Mouse (Mus musculus) cortical plate, adult 2 months (tissue): ENCODE results near the gene Slit3.

Experiments used
- CTCF ChIP-seq: fragments of 200-500 bp; IDR thresholded peaks from 2 replicates; pipeline ENCODE4 v1.5.1; 2011; ENCODE audit warnings: mild to moderate bottlenecking, control low read depth, low read length; ENCODE audit not compliant: insufficient read depth; ENCODE audit errors: extremely low read depth
- POLR2A ChIP-seq: fragments of 200-500 bp; IDR thresholded peaks from 2 replicates; pipeline ENCODE4 v1.6.1; 2011; ENCODE audit warnings: mild to moderate bottlenecking, low read length, control low read depth; ENCODE audit not compliant: insufficient read depth; ENCODE audit errors: extremely low read depth

- TF ChIP-seq POLR2A (no peak), CTCF (no peak)
These were observed 38.7 kb upstream of the Slit3 start for GRCm38 (mm10) chr11:35082297-35082696.
